Mouse (Mus musculus) left cerebral cortex, postnatal 4 days (tissue): ENCODE data around the gene Dmac2. TPM values are rescaled to one million over a fixed set of nuclear protein-coding genes. Genes with fewer than 3 reads are reported as not detected.
"Not testable (repeated sequence)": the region's sequence is repeated elsewhere in the genome, so short reads cannot be mapped to it uniquely, and the experiment has no call there.

Source experiments
- DNase-seq: peaks from one replicate; pipeline ENCODE4 v3.0.0-alpha.2; 2022
- intact Hi-C: fragments of 180-260 bp; cut with DNase I; formaldehyde crosslinking; loops from one replicate; pipeline ENCODE4 v1.15.1; 2025
- total RNA-seq, 2 experiments: library from RNA; stranded (reverse); gene quantifications; 2 replicates each; pipeline ENCODE4 v1.2.3; 2021

The Dmac2 gene
- total RNA-seq: 10 to 100 TPM; 19.9 to 22.7 TPM

DNA sequence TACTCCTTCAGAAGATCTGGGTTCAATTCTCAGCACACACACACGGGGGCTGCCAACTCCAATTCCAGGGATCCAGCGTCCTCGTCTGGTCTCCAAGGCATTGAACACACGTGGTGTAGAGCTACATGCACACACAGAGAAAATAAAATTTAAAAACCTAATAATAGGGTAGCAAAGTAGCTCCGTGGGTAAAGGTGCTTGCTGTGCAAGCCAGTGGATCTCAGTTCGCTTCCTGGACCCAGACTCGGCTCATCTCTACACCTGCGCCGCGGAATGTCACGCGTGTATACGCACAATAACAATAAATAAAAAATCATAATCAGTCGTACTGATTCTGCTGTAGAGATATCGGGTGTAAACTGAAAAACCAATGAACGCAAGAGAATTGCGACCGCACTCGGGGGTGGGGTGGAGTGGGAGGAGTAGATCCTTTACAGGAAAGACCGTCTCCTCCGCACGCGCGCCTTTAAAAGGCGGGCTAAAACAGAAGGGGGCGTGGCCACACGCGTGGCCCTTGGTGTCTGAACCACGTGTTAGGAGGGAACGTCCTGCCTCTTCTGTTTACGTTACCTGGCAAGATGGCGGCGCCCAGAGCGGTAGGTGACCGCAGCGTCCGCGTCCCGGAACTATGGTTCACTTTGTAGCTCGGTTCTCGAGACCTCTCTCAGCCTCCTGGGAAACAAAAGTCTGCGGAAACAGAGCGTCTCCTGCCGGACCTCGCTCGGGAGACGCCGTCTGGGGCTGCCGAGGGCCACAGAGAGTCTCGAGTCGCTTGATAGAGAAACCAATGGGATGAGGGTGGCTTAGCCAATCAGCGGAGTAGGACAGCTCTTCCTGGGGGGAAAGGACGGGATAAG lies at the start of gene Dmac2:
Gene Dmac2, plus strand, starts transcription at position 550 of the 857 bp plus-strand sequence.
- intact Hi-C loops: no loop called here
- DNase-seq: peak; percentile 93

DNA sequence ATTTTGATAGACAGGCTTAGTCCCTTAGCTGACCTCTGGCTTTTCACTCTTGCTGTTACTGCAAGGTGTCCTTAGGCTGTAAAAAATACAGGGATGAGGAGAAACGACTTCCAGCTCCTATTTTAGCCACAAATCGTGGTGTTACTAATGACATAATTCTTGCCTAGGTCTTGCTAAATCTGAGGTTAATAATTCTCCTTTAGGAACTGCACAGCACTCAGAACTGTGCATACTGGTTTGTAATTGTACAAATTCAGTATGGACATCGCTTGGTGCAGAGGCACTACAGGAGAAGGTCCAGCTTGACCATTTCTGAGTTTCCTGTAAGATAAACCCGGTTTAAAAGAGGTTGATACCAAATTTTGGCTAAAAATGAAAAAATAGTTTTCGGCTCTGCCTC lies 45.4 kb upstream of the Dmac2 start:
- DNase-seq, intact Hi-C loops: not testable (repeated sequence)

DNA sequence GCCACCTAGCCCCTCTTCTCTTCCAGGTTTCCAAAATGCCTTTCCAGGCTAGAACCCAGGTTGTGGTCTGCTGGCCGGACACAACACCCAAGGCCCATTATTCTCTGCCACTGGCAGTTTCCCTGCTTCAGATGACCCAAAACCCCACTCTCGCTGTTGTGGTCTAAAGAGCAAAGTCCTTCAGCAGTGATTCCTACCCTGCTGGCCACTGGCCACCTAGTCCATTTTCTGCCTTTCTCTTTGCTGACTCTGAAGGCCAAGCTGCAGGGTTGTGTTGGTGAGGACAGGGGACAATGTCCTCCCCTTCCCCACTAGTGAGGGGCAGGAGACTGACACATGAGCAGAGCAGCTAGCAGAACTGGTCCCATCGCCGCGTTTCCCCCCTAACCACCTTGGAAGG lies 44.1 kb upstream of the Dmac2 start:
- intact Hi-C loops: no loop called here
- no peak for DNase-seq

DNA sequence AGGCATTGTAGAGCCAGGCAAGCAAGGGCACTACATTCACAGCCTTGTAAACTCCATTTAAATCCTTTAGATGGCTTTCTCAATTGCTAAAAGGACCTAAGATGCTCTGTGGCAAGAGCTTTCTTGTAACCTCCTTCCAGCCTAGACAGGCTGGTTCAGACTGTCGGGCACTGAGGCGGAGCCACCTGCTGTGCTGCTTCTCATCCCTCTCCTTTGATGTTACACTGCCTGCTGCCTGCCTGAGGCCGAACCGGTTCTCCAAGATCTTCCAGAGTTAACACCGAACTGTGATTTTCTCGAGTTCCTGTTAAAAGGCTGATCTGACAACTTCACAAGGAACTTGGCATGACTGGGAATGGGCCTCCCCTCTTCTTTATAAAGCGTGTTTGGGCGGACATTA lies 43.3 kb upstream of the Dmac2 start:
- DNase-seq: no peak
- intact Hi-C loops: no loop called here

DNA sequence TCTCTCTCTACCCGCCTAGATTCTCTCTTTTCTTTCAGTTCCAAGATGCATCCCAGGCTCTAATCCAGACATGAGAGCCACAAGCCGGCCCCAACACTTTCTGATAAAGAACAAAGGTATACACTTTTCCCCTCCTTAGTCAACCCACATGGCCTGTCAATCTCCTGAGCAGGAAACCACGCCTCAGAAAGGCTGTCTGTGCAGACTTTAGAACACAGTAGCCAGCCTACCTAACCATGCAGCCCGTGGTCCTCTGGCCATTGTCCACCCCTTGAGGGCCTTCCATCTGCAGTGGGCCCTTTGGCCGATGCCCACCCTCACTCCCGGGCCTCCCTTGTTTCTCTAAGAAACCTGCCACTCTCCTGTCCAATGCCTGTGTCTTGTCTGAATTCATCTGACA lies 42.9 kb upstream of the Dmac2 start:
- intact Hi-C loops: not testable (repeated sequence)

DNA sequence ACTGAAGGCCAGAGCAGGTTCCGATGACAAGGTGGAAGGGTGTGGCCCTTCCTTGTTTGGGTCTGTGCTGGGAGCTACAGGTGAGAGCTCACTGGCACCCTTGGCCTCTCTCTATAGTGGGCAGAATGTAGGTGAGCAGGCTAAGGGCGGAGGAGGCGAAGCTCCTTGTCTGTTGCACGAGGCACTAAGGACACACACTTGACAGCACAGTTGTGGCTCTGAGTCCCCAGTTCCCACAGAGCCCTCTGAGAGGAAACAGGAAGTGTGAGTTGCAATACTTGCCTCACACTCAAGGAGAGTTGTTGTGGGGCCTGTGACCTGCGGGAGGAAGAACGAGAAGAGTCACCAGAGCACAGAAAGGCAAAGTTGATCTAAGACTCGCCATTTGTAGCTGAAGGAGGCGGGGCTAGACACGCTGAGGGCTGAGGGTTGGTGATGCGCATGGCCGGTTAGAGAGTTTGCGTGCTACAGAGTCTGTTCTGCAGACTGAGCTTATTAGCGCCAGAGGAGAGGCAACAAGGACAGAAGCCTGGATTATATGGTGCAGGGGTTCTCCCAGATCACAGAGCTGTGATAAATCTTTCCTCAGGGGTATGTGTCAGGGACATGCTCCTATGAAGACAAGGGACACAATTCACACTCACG lies 42.3 kb upstream of the Dmac2 start:
- intact Hi-C loops, DNase-seq: not testable (repeated sequence)

More for the DNA sequence above, 42.9 kb upstream of the Dmac2 start:
- DNase-seq: not testable (repeated sequence)

DNA sequence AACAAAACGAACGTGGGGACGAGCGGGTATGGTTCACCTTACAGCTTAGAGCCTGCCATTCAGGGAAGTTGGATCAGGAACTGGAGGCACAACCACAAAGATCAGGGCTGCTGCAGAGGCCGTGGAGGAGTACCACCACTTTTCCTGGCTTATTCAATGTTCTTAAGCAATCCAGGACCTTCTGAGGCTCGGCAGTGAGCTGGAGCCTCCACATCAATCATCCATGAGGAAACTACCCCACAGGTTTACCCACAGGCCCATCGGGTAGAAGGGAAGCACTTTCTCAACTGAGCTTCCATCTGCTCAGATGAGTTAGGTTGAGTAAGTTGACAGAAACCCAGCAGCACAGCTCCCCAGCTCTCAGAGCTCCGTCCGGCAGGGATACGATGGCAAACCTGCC lies 39.8 kb upstream of the Dmac2 start:
- intact Hi-C loops: no loop called here
- no peak for DNase-seq

DNA sequence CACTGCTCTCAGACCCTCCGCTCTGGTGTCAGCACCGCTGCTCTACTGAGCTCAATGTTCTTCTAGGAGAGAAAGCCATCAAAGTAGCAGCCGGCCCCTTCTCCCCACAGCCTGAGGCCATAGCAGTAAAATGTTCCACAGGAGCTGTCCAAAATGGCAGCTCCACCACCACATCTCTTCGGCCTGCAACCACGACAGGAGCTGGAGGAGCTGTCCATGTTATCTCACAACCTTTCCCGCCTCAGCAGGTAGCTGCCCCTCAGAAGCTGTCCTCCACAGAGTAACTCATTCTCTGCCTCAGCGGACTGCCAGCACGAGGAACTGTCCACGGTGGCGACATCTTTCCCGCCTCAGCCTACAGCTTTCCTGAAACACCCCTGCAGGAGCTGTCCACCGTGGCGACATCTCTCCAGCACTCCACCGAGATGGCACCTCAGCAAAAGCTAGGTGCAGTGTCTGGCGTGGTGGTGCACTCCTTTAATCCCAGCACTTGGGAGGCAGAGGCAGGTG lies 36.9 kb upstream of the Dmac2 start:
- DNase-seq: no peak
- intact Hi-C loops: no loop called here

DNA sequence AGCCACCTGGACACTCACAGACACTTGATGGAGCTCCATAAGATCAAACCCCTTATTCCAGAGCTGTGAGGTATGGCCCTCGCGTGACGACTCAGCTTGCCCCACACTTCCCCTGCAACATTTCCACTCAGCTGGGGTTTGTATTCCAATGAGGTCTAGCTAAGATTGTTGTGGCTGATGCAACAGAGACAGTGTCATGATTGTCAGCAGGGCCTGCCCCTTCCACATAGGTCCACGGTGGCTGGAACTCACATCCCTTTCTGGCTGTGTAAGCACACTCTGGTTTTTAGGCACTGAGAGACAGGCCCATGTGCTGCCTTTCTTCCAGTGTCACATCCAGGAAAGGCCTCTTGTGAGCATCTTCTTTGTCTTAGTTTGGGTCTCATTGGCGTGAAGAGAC lies 34.6 kb upstream of the Dmac2 start:
- DNase-seq: no peak
- intact Hi-C loops: no loop called here

DNA sequence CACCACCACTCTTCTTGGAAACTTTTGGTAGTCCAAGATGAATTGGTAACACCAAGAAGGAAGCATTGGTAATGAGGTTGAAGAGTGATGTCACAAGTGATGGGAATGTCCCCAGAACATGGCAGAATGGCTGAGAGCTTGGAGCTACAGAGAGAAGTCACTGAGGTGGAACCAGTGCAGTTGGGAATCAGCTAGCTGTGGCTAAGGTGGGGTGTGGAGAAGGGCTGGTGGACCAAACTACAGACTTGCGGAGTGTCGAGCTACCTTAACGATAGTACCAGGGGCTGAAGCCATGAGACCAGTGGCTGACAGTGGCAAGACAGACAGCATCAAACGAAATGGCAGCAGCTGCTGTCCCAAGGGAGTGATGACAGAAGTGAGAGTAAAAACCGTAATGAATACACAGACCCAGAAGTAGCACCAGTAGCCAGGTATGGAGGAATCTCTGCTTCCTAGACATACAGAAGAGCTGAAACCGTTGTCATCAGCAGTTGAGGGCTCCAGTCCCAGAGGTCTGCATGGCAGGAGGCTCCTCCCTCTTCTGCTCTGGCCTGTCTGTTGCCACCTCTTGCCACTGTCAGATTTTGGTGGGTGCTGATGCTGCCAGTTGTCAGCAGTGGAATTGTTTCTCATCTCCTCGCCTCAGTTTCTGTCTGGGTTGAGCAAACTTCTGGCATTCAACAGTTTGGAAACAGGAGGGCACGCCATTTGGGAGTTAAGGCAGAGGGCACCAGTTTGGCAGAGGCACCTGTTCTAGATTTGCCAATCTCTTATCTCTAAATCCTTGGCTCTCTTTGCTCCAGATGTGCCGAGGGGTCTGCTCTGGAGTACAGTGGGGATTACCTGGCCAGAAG lies 33.6 kb upstream of the Dmac2 start:
- DNase-seq: no peak
- intact Hi-C loops: no loop called here

DNA sequence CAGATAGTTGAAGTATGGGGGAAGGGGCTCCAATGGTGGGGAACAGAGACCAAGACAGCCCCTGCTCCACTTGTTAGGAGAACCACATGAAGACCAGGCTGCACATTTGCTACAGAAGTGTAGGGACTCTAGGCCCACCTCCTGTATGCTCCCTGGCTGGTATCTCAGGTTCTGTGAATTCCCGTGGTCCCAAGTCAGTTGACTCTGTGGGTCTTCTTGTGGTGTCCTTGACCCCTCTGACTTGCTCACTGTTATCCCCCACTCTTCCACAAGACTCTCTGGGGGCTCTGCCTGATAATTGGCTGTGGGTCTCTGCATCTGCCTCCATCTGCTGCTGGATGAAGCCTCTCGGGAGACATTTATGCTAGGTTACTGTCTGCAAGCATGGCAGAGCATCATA lies 28.0 kb upstream of the Dmac2 start:
- intact Hi-C loops: no loop called here
- no peak for DNase-seq

DNA sequence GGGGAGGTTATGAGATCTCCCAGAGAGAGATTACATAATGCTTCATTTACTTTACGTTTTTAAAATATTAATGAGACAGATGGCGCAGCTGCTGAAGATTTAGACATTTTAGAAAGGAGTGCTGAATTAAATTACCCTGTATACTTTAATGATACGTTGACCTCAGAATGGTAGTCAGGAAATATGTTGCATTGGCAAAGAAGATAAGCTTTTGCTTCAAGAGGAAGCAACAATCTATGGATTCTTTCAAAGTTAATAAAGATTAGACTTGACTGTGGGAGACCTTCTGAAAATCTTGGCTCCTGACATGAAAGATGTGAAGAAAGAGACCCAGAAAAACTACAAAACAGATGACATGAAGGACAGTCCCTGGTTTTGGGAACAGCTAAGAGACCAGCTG lies 25.4 kb upstream of the Dmac2 start:
- intact Hi-C loops: no loop called here
- no peak for DNase-seq

DNA sequence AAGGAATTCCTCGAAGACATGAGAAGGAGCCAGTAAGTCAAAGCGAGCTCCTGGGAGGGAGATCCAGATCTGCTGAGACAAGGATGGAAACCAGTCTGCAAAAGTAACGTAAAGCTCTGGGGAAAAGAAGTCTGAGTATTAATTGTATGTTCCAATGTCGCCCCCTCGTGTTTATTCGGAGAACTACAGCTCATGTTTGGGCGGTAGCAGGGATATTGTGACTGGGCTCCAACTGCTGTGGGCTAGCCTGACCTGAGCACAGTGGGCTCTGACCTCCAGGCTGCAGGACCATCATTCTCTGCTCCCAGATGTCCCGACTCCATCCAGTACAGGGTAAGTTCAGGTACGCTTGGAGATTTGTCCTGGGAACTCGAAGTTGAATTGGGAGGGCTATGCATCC lies 19.6 kb upstream of the Dmac2 start:
- intact Hi-C loops: loop anchor here (5.0 kb wide), 1 partner anchor 177 kb away; no protein-coding TSS in a partner anchor
- DNase-seq: peak; percentile 65

DNA sequence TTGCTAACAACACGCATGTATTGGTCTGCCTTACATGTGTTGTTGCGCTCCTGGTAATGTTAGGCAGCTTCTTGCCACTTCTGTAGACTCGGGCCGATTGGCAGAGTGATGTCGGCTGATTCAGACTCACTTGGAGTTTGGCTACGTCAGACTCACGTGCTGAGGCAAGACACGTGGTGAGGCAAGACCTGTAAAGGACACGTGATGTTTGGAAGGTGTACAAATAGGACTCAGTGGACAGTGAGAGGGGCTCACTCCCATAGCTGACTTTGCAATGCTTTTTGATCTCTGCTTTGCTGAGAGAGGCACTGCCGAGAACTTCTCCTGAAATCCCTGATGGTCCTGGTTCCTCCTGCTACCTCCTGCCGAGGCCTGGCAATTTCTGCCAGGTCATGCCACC lies 18.5 kb upstream of the Dmac2 start:
- intact Hi-C loops: no loop called here
- DNase-seq: no peak

DNA sequence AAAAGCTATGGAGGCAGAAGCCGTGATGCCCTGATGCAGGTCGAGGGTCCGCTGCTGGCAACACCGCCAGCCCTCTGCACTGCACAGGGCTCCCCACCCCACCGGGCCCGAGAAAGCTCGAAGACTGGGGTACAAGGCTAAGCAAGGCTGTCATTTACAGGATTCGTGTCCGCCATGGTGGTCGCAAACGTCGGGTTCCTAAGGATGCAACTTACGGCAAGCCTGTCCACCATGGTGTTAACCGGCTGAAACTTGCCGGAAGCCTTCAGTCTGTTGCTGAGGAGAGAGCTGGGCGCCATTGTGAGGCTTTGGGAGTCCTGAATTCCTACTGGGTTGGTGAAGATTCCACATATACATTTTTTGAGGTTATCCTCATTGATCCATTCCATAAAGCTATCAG lies 17.9 kb upstream of the Dmac2 start:
- no peak for DNase-seq
- intact Hi-C loops: no loop called here

DNA sequence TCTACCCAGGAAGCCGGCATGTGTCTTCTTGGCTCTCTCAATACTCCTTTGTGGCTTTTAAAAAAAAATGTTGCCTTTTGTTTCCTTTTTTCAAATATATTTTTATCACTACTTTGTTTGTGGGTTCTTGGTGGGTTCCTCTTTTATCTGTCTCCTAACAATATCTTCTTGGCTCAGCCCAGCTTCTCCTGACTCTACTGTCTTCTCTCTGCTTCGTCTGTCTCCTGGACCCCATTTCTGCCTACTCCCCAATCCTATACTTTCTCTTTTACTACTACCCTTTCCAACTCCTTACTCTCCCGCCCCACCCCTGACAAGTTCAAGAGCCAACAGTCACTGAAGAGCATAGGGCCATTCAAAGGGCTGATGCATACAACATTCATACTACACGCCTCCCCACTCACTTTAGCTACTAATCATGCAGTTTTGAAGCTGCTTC lies 12.6 kb upstream of the Dmac2 start:
- intact Hi-C loops: no loop called here
- no peak for DNase-seq

DNA sequence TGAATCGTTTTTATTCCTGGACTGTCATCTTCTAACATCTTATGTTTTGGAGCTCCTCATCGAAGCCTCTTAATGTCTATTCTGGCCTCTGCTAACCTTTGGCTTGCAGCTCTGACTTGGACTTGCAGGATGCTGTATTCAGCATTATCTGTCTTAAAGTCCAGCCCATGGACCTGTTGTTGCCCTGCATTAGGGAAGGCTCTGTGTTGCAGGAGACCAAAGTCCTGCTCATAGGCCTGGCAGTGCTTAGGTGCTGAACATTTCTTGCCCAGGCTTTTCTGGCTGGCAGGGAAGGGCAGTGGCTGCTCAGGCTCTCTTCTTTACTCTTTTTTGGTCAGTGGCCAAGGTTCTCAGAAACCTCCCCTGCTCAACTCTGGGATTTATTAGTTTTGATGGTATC lies 12.0 kb upstream of the Dmac2 start:
- no peak for DNase-seq

DNA sequence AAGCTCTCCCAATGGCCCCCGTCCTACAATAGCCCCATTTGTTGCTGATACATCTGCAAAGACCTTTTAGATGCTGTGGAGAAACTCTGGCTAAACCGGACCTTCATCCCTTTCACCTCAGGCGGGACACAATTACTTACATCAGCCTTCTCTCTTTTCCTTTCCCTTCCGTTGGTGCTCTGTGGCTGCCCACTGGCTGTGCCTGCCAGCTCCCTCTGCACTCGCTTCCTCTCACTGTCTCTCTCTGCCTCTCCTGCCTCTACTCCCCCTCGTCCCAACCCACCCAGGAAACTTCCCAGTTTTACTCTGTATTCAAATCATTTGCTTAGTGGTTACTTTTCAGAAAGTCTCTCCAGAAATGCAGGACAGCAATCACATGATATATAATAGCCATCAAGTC lies 9.2 kb upstream of the Dmac2 start:
- intact Hi-C loops: no loop called here
- no peak for DNase-seq

More for the DNA sequence above, 12.0 kb upstream of the Dmac2 start:
- intact Hi-C loops: no loop called here

DNA sequence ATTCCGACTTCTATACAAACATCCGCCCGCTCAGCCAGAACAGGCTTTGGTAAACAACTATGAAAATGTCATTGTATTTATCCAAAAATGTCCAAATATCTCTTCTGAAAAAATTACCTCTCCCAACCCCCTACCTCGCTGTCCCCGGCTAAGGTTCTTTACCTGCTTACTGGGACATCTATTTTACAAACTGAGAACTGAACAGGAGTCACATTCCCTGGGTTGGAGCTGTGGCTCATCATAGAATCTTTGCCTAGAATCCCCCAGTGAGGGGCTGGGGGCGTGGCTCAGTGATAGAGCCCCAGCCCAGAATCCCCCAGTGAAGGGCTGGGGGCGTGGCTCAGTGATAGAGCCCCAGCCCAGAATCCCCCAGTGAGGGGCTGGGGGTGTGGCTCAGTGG lies 7.7 kb upstream of the Dmac2 start:
- DNase-seq: no peak
- intact Hi-C loops: no loop called here

DNA sequence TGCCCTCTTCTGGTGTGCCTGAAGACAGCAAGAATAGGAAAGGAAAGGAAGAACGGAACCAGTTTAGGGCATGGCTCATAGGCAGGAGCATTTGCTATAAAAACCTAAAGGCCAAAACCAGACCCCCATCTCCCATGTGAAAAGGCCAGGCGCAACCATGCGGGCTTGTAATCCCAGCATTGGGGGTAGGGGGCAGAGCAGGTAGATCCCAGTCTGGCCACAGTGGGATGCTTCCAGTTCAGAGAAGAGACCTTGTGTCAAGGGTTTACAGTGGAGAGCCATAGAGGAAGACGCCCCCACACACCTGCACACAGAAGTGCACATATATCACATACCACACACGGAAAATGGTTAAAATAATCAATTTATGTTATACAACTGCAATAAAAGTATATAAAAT lies 5.1 kb upstream of the Dmac2 start:
- intact Hi-C loops: no loop called here
- no peak for DNase-seq
